Mouse (Mus musculus): ENCODE data around the gene Hmgcll1.

DNA sequence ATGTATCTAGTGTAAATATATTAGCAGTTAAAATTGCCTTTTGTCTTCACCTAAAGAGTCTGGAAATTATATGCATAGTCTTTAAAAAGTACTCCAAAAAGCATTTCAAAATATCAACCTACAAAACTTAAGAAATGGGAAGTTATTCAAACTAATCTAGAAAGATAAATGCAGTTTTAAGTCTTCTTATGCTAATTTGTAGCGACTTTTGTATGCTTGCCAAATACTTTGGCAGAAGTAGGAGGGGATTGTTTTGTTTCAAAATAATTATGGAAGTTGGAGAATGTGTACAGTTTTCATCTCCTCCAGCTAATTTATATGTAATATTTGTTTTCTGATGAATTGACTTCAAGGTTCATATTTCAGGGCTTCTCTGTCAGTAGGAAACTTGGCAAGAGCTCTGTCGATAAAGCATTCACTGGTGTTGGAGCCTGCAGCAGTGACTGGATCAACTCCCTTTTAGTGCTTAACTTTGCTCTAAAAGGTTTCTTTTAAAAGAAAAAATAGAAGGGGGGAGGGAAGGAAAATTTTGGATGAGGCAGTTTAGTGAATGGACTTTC lies 15.8 kb upstream of the Hmgcll1 start:
- TF ChIP-seq CTCF (IDR thresholded peaks at IDR 0.05; ENCODE audit: low read depth, low read length) (no peak), TAL1 (conservative IDR thresholded peaks at IDR 0.05; ENCODE audit: low read depth, low read length) (no peak), POLR2AphosphoS5 (IDR thresholded peaks at IDR 0.05; ENCODE audit: insufficient replicate concordance, low read depth, low read length) (no peak), GATA1 (IDR thresholded peaks at IDR 0.05; ENCODE audit: borderline replicate concordance, low read length) (no peak), GATA2 (IDR thresholded peaks at IDR 0.05; ENCODE audit: borderline replicate concordance, low read depth, low read length) (no peak)

Measured in G1E (cell line).